Mouse (Mus musculus) ES-Bruce4 (cell line): ENCODE results near the gene Npepps. TPM values are rescaled to one million over a fixed set of nuclear protein-coding genes. Genes with fewer than 3 reads are reported as not detected.

ENCODE experiments used
- H3K27ac ChIP-seq: 2 replicates; pipeline ENCODE4 v1.5.1; 2012; ENCODE audit warnings: low read length, inconsistent platforms; ENCODE audit not compliant: insufficient read depth
- H3K27me3 ChIP-seq: 2 replicates; pipeline ENCODE4 v1.6.1; 2012; ENCODE audit warnings: mild to moderate bottlenecking, low read length, inconsistent platforms; ENCODE audit not compliant: control insufficient read depth, poor library complexity, insufficient read depth, severe bottlenecking
- H3K36me3 ChIP-seq: 2 replicates; pipeline ENCODE4 v1.6.1; 2012; ENCODE audit warnings: inconsistent platforms, mild to moderate bottlenecking, low read length, moderate library complexity; ENCODE audit not compliant: control insufficient read depth, poor library complexity, insufficient read depth, severe bottlenecking
- H3K4me1 ChIP-seq: one replicate; pipeline ENCODE4 v1.8.1; 2011; ENCODE audit warnings: low read length; ENCODE audit not compliant: control insufficient read depth, insufficient read depth
- H3K4me3 ChIP-seq: 2 replicates; pipeline ENCODE4 v1.5.1; 2011; ENCODE audit warnings: low read depth, mild to moderate bottlenecking, low read length
- H3K9ac ChIP-seq: 2 replicates; pipeline ENCODE4 v1.6.1; 2012; ENCODE audit warnings: low read depth, mild to moderate bottlenecking, inconsistent platforms; ENCODE audit not compliant: poor library complexity, severe bottlenecking
- H3K9me3 ChIP-seq: replicated peaks from 2 replicates; pipeline ENCODE4 v1.6.1; 2012; ENCODE audit warnings: mild to moderate bottlenecking, low read length, inconsistent platforms; ENCODE audit not compliant: control insufficient read depth, poor library complexity, insufficient read depth, severe bottlenecking
- CTCF ChIP-seq: IDR thresholded peaks from one replicate; pipeline ENCODE4 v1.8.1; 2011; ENCODE audit warnings: low read depth, low read length
- EP300 ChIP-seq: IDR thresholded peaks from 2 replicates; pipeline ENCODE4 v1.6.1; 2011; ENCODE audit warnings: low read depth, low read length; ENCODE audit not compliant: insufficient read depth
- POLR2A ChIP-seq: IDR thresholded peaks from one replicate; pipeline ENCODE4 v1.8.1; 2011; ENCODE audit warnings: low read length; ENCODE audit not compliant: insufficient read depth
- polyA plus RNA-seq: library from polyadenylated mRNA; stranded (reverse); fragments of >200 nt; gene quantifications from 2 replicates; pipeline ENCODE4 v1.2.4, GENCODE M21; 2011; ENCODE audit warnings: low read depth; ENCODE audit not compliant: missing spikeins, insufficient read depth, insufficient read length

The Npepps gene
- polyA plus RNA-seq, 1 experiment: 213 TPM

DNA sequence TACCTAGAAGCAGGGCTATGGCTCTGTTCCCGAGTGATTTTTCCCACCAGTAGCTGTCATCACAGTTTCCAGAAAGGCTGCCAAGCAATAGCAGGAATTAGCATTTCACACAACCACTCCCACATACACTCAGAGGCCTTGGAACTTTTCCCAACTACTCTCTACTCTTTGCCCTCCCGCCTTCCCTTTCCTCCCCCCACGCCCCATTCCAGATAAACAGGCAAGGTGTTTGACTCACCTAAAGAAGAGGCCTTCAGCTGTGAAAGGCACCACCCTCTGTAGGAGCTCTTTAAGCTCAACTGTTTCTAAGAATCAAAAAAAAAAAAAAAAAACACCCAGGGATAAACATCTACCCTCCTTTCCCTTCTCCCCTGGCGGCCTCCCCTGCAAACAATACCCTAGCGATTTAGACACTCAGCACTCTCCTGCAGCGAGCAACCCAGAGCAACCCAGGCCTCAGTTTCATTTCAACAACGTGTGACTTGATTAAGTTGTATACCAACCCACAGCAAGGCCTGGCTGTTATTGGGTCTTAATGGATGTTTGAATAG is 21.9 kb upstream of the Npepps start:
- H3K27me3 ChIP-seq: no peaks in the 10 kb centered on the region
- no peaks in the 10 kb centered on the region for H3K4me1 ChIP-seq
- peak overlapping the region; percentile 48 for H3K9ac ChIP-seq
- peak overlapping the region; percentile 89 for H3K27ac ChIP-seq
- no peak for TF ChIP-seq EP300
- TF ChIP-seq POLR2A: no peak
- no peak for TF ChIP-seq CTCF
- H3K36me3 ChIP-seq: no peaks in the 10 kb centered on the region
- H3K9me3 ChIP-seq: no peaks in the 10 kb centered on the region
- no peak overlapping the region for H3K4me3 ChIP-seq

GRCm38 (mm10) chr11:97301406-97301805 is 21.0 kb upstream of the Npepps start:
- Histone ChIP-seq H3K9me3 (no peaks in the 10 kb centered on the region), H3K27me3 (no peaks in the 10 kb centered on the region), H3K27ac (peak overlapping the region; percentile 89), H3K36me3 (no peaks in the 10 kb centered on the region), H3K9ac (no peak overlapping the region), H3K4me1 (no peaks in the 10 kb centered on the region), H3K4me3 (no peak overlapping the region)
- TF ChIP-seq EP300 (no peak), POLR2A (no peak), CTCF (no peak)

- no peaks in the 10 kb centered on the region for H3K4me1 ChIP-seq
- no peaks in the 10 kb centered on the region for H3K27me3 ChIP-seq
- no peak overlapping the region for H3K27ac ChIP-seq
- H3K4me3 ChIP-seq: no peak overlapping the region
- no peaks in the 10 kb centered on the region for H3K36me3 ChIP-seq
- TF ChIP-seq CTCF (no peak), EP300 (no peak), POLR2A (no peak)
- H3K9ac ChIP-seq: no peak overlapping the region
- no peaks in the 10 kb centered on the region for H3K9me3 ChIP-seq
These were observed 19.5 kb upstream of the Npepps start for GRCm38 (mm10) chr11:97299939-97300338.

DNA sequence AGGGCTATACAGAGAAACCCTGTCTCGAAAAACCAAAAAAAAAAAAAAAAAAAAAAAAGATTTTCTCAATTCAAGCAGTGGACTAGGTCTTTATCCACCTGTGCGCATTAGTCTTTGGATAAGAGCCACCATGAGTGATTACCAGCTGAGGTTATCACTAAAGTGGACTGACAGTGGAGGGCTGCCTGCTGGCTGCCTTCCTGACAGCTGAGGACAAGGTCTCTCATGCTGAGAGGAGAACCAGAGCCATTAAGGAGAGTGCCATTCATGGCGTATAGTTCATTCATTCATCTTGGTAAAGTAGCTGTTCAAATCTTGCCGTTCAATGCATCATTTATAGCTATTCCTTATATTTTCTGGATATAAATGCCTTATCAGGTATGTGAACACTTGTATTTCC is 16.1 kb upstream of the Npepps start:
- H3K4me1 ChIP-seq: no peaks in the 10 kb centered on the region
- no peak for TF ChIP-seq POLR2A
- no peak for TF ChIP-seq EP300
- no peak for TF ChIP-seq CTCF

DNA sequence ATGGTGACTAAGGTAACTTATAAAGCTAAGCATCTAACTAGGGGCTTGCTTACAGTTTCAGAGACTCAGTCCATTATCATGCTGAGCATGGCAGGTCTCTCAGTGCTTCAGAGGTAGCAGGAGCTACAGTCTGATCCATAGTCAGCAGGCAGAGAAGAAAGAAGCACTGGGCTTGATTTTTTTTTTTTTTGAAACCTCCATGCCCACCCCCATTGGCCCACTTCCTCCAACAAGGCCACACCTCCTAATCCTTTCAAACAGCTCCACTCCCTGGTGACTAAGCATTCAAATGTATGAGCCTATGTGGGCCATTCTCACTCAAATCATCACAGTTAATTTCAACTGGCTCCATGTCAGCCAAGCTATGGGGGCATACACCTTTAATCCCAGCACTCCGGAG is 12.3 kb upstream of the Npepps start:
- H3K27me3 ChIP-seq: no peaks in the 10 kb centered on the region
- no peaks in the 10 kb centered on the region; the same call in 1 of the 2 replicates for H3K9me3 ChIP-seq
- no peak overlapping the region for H3K4me3 ChIP-seq
- H3K4me1 ChIP-seq: peaks cover 5% of the 10 kb centered on the region
- H3K9ac ChIP-seq: no peak overlapping the region
- peak overlapping the region; percentile 77 for H3K27ac ChIP-seq
- no peak for TF ChIP-seq EP300
- TF ChIP-seq POLR2A: no peak
- TF ChIP-seq CTCF: no peak
- no peaks in the 10 kb centered on the region for H3K36me3 ChIP-seq

More for the DNA sequence above, 16.1 kb upstream of the Npepps start:
- H3K36me3 ChIP-seq: no peaks in the 10 kb centered on the region
- H3K9ac ChIP-seq: no peak overlapping the region
- H3K27ac ChIP-seq: no peak overlapping the region
- no peaks in the 10 kb centered on the region; the same call in 1 of the 2 replicates for H3K9me3 ChIP-seq
- no peak overlapping the region for H3K4me3 ChIP-seq
- H3K27me3 ChIP-seq: no peaks in the 10 kb centered on the region

GRCm38 (mm10) chr11:97289276-97290230 is 9.1 kb upstream of the Npepps start:
- Histone ChIP-seq H3K27ac (peak overlapping the region; percentile 74), H3K27me3 (no peaks in the 10 kb centered on the region), H3K9ac (peak overlapping the region; percentile 36), H3K4me1 (peaks cover 7% of the 10 kb centered on the region), H3K4me3 (no peak overlapping the region), H3K36me3 (no peaks in the 10 kb centered on the region), H3K9me3 (no peaks in the 10 kb centered on the region; the same call in 1 of the 2 replicates)
- 0 out of 2 replicates have a peak, but pooled peaks have one; percentile 73 for TF ChIP-seq EP300
- TF ChIP-seq POLR2A: no peak
